Mouse (Mus musculus): Measurements from ENCODE around the gene Slc39a11. TPM values are rescaled to one million over a fixed set of nuclear protein-coding genes. Genes with fewer than 3 reads are reported as not detected.

Gene Slc39a11
- polyA plus RNA-seq, 2 experiments: 5.1 to 10.2 TPM

GRCm38 (mm10) chr11:113504459-113505062, 145.3 kb downstream of the Slc39a11 start:
- no peak overlapping the region for H3K4me2 ChIP-seq (ENCODE audit: low read depth)
- H3K9ac ChIP-seq (replicated peaks): no peak overlapping the region
- H3K4me1 ChIP-seq (replicated peaks; ENCODE audit: control insufficient read depth in 2 of 2, insufficient read depth in 2 of 2, low read length in 1 of 2): peaks cover 12 to 20% of the 10 kb centered on the region in 2 experiments
- DNase-seq (ENCODE audit: low read depth in 3 of 3, low spot score in 3 of 3): no peak
- no peak overlapping the region for H3K27ac ChIP-seq
- H3K27me3 ChIP-seq (ENCODE audit: control insufficient read depth, insufficient read depth, low read length): no peaks in the 10 kb centered on the region
- H3K36me3 ChIP-seq (replicated peaks; ENCODE audit: control insufficient read depth, insufficient read depth, low read depth): no peaks in the 10 kb centered on the region
- H3K4me3 ChIP-seq (ENCODE audit: insufficient read depth in 1 of 2, low read depth in 2 of 2, low read length in 2 of 2): no peak overlapping the region
- TF ChIP-seq EP300 (IDR thresholded peaks at IDR 0.05; ENCODE audit: low read depth) (no peak), CTCF (IDR thresholded peaks at IDR 0.05; ENCODE audit: low read depth) (no peak)
- ATAC-seq (ENCODE audit: insufficient read depth): no peak
- no peaks in the 10 kb centered on the region for H3K9me3 ChIP-seq (ENCODE audit: control insufficient read depth, low read length)
- 64% methylated on average over 11 of the region's 11 CpGs for WGBS (ENCODE audit: insufficient replicate concordance)

- 46% methylated on average over 6 of the region's 6 CpGs for WGBS (ENCODE audit: insufficient replicate concordance)
- Histone ChIP-seq H3K4me3 (ENCODE audit: insufficient read depth in 1 of 2, low read depth in 2 of 2, low read length in 2 of 2) (no peak overlapping the region), H3K27me3 (ENCODE audit: control insufficient read depth, insufficient read depth, low read length) (no peaks in the 10 kb centered on the region), H3K9me3 (ENCODE audit: control insufficient read depth, low read length) (no peaks in the 10 kb centered on the region), H3K9ac (replicated peaks) (no peak overlapping the region), H3K36me3 (replicated peaks; ENCODE audit: control insufficient read depth, insufficient read depth, low read depth) (no peaks in the 10 kb centered on the region), H3K4me1 (replicated peaks; ENCODE audit: control insufficient read depth in 2 of 2, insufficient read depth in 2 of 2, low read length in 1 of 2) (peaks cover 12 to 20% of the 10 kb centered on the region in 2 experiments), H3K4me2 (ENCODE audit: low read depth) (no peak overlapping the region), H3K27ac (no peak overlapping the region)
- peak; percentile 46; the same call in 1 of the 2 replicates for ATAC-seq (ENCODE audit: insufficient read depth)
- no peak for TF ChIP-seq CTCF (IDR thresholded peaks at IDR 0.05; ENCODE audit: low read depth)
- no peak for TF ChIP-seq EP300 (IDR thresholded peaks at IDR 0.05; ENCODE audit: low read depth)
- DNase-seq (ENCODE audit: low read depth in 3 of 3, low spot score in 3 of 3): no peak
Observed at GRCm38 (mm10) chr11:113502968-113503367, 146.9 kb downstream of the Slc39a11 start.

GRCm38 (mm10) chr11:113500631-113501305, 149.1 kb downstream of the Slc39a11 start:
- no peaks in the 10 kb centered on the region for H3K27me3 ChIP-seq (ENCODE audit: control insufficient read depth, insufficient read depth, low read length)
- no peak overlapping the region for H3K27ac ChIP-seq
- TF ChIP-seq CTCF (IDR thresholded peaks at IDR 0.05; ENCODE audit: low read depth) (no peak), EP300 (IDR thresholded peaks at IDR 0.05; ENCODE audit: low read depth) (no peak)
- ATAC-seq (ENCODE audit: insufficient read depth): no peak
- peaks cover 8 to 17% of the 10 kb centered on the region in 2 experiments for H3K4me1 ChIP-seq (replicated peaks; ENCODE audit: control insufficient read depth in 2 of 2, insufficient read depth in 2 of 2, low read length in 1 of 2)
- no peaks in the 10 kb centered on the region for H3K9me3 ChIP-seq (ENCODE audit: control insufficient read depth, low read length)
- H3K4me3 ChIP-seq (ENCODE audit: insufficient read depth in 1 of 2, low read depth in 2 of 2, low read length in 2 of 2): no peak overlapping the region
- no peak for DNase-seq (ENCODE audit: low read depth in 3 of 3, low spot score in 3 of 3)
- no peak overlapping the region for H3K9ac ChIP-seq (replicated peaks)
- 72% methylated on average over 20 of the region's 20 CpGs for WGBS (ENCODE audit: insufficient replicate concordance)
- no peak overlapping the region for H3K4me2 ChIP-seq (ENCODE audit: low read depth)
- no peaks in the 10 kb centered on the region for H3K36me3 ChIP-seq (replicated peaks; ENCODE audit: control insufficient read depth, insufficient read depth, low read depth)

- Histone ChIP-seq H3K9ac (replicated peaks) (no peak overlapping the region), H3K4me1 (replicated peaks; ENCODE audit: control insufficient read depth in 2 of 2, insufficient read depth in 2 of 2, low read length in 1 of 2) (peaks cover 0 to 9% of the 10 kb centered on the region in 2 experiments; a peak in 3 of 4 replicates), H3K36me3 (replicated peaks; ENCODE audit: control insufficient read depth, insufficient read depth, low read depth) (no peaks in the 10 kb centered on the region), H3K4me2 (ENCODE audit: low read depth) (no peak overlapping the region), H3K27ac (no peak overlapping the region), H3K27me3 (ENCODE audit: control insufficient read depth, insufficient read depth, low read length) (no peaks in the 10 kb centered on the region), H3K9me3 (ENCODE audit: control insufficient read depth, low read length) (no peaks in the 10 kb centered on the region), H3K4me3 (ENCODE audit: insufficient read depth in 1 of 2, low read depth in 2 of 2, low read length in 2 of 2) (no peak overlapping the region)
- WGBS (ENCODE audit: insufficient replicate concordance): 48% methylated on average over 9 of the region's 9 CpGs
- peak in 1 of 3 experiments; percentile 19 for DNase-seq (ENCODE audit: low read depth in 3 of 3, low spot score in 3 of 3)
- 0 out of 2 replicates have a peak, but pooled peaks have one; percentile 31 for ATAC-seq (ENCODE audit: insufficient read depth)
- TF ChIP-seq CTCF (IDR thresholded peaks at IDR 0.05; ENCODE audit: low read depth) (peak; percentile 90), EP300 (IDR thresholded peaks at IDR 0.05; ENCODE audit: low read depth) (no peak)
Observed at GRCm38 (mm10) chr11:113498889-113499288, 151.0 kb downstream of the Slc39a11 start.

- WGBS (ENCODE audit: insufficient replicate concordance): 69% methylated on average over 12 of the region's 12 CpGs
- Histone ChIP-seq H3K9ac (replicated peaks) (no peak overlapping the region), H3K27ac (no peak overlapping the region), H3K4me2 (ENCODE audit: low read depth) (no peak overlapping the region), H3K4me3 (ENCODE audit: insufficient read depth in 1 of 2, low read depth in 2 of 2, low read length in 2 of 2) (no peak overlapping the region), H3K9me3 (ENCODE audit: control insufficient read depth, low read length) (no peaks in the 10 kb centered on the region), H3K27me3 (ENCODE audit: control insufficient read depth, insufficient read depth, low read length) (no peaks in the 10 kb centered on the region), H3K4me1 (replicated peaks; ENCODE audit: control insufficient read depth in 2 of 2, insufficient read depth in 2 of 2, low read length in 1 of 2) (peaks cover 0 to 19% of the 10 kb centered on the region in 2 experiments; a peak in 3 of 4 replicates), H3K36me3 (replicated peaks; ENCODE audit: control insufficient read depth, insufficient read depth, low read depth) (no peaks in the 10 kb centered on the region)
- TF ChIP-seq CTCF (IDR thresholded peaks at IDR 0.05; ENCODE audit: low read depth) (no peak), EP300 (IDR thresholded peaks at IDR 0.05; ENCODE audit: low read depth) (no peak)
- DNase-seq (ENCODE audit: low read depth in 3 of 3, low spot score in 3 of 3) (no peak), ATAC-seq (ENCODE audit: insufficient read depth) (no peak)
Observed at GRCm38 (mm10) chr11:113494021-113494546, 155.8 kb downstream of the Slc39a11 start.
